Mouse (Mus musculus) forebrain, embryonic 11.5 days (tissue): ENCODE measurements around the gene Vash1. TPM values are rescaled to one million over a fixed set of nuclear protein-coding genes. Genes with fewer than 3 reads are reported as not detected.
A peak's percentile ranks its signal among the peaks of the same experiment; 100 is the strongest.

Source experiments
- ATAC-seq: fragments of 200-750 bp; cut with Nextera tagmentation; replicated peaks from 2 replicates; pipeline ENCODE4 v1.8.0; 2017; ENCODE audit warnings: moderate TSS enrichment; ENCODE audit not compliant: low FRiP score
- DNase-seq: peaks from one replicate; pipeline ENCODE4 v3.0.0-alpha.2; 2017; ENCODE audit warnings: low spot score
- H3K27ac ChIP-seq: fragments of 300-500 bp; sonication (generic); 2 replicates; pipeline ENCODE4 v1.5.1; 2014; ENCODE audit warnings: low read depth, low read length
- H3K27me3 ChIP-seq: fragments of 300-500 bp; sonication (generic); 2 replicates; pipeline ENCODE4 v1.6.1; 2014; ENCODE audit warnings: mild to moderate bottlenecking, low read length, mixed read lengths; ENCODE audit not compliant: control insufficient read depth, insufficient read depth
- H3K36me3 ChIP-seq: fragments of 300-500 bp; sonication (generic); 2 replicates; pipeline ENCODE4 v1.6.1; 2014; ENCODE audit warnings: mild to moderate bottlenecking, low read length, moderate library complexity, mixed read lengths; ENCODE audit not compliant: control insufficient read depth, insufficient read depth
- H3K4me1 ChIP-seq: fragments of 300-500 bp; sonication (generic); replicated peaks from 2 replicates; pipeline ENCODE4 v1.6.1; 2014; ENCODE audit warnings: low read length, mixed read lengths; ENCODE audit not compliant: control insufficient read depth, insufficient read depth
- H3K4me2 ChIP-seq: fragments of 300-500 bp; sonication (generic); 2 replicates; pipeline ENCODE4 v1.6.1; 2014; ENCODE audit warnings: low read depth, mild to moderate bottlenecking, low read length, moderate library complexity, mixed read lengths; ENCODE audit not compliant: severe bottlenecking
- H3K4me3 ChIP-seq: fragments of 300-500 bp; sonication (generic); 2 replicates; pipeline ENCODE4 v1.5.1; 2014; ENCODE audit warnings: low read depth, low read length
- H3K9ac ChIP-seq: fragments of 300-500 bp; sonication (generic); 2 replicates; pipeline ENCODE4 v1.6.1; 2014; ENCODE audit warnings: low read length
- H3K9me3 ChIP-seq: fragments of 300-500 bp; sonication (generic); 2 replicates; pipeline ENCODE4 v1.6.1; 2016; ENCODE audit warnings: low read length, mixed read lengths; ENCODE audit not compliant: control insufficient read depth
- WGBS: fragments of 180-500 bp; shearing (Covaris S2); extraction: QIAGEN DNeasy Blood & Tissue Kit; methylation state at CpG from one replicate; pipeline ENCODE4 v1.1.7; 2014; 5-methylcytosine and 5-hydroxymethylcytosine counted together
- polyA plus RNA-seq: library from polyadenylated mRNA; unstranded; fragments of >200 nt; fragmentation: Nextera tagmentation; extraction: Ambion mirVana; gene quantifications from 2 replicates; pipeline ENCODE4 v1.2.1, GENCODE M21; 2014

Vash1 gene
- polyA plus RNA-seq, 1 experiment from 2014 or later, result 23.5 TPM

- Histone ChIP-seq H3K4me1 (peaks cover 6% of the 10 kb centered on the region; the same call in 1 of the 2 replicates), H3K9me3 (no peaks in the 10 kb centered on the region), H3K9ac (no peak overlapping the region), H3K4me3 (no peak overlapping the region), H3K36me3 (no peaks in the 10 kb centered on the region; the same call in 1 of the 2 replicates), H3K4me2 (no peak overlapping the region), H3K27me3 (no peaks in the 10 kb centered on the region), H3K27ac (no peak overlapping the region)
- ATAC-seq (no peak), DNase-seq (no peak)
Measured at GRCm38 (mm10) chr12:86698537-86698936, 20.0 kb downstream of the Vash1 start.

- peak overlapping the region; percentile 20; the same call in 1 of the 2 replicates for H3K9ac ChIP-seq
- peak overlapping the region; percentile 55 for H3K27ac ChIP-seq
- no peaks in the 10 kb centered on the region for H3K9me3 ChIP-seq
- no peak overlapping the region for H3K4me3 ChIP-seq
- ATAC-seq (peak; percentile 65), DNase-seq (no peak)
- H3K36me3 ChIP-seq, result no peaks in the 10 kb centered on the region; the same call in 1 of the 2 replicates
- peaks cover 6% of the 10 kb centered on the region; the same call in 1 of the 2 replicates for H3K4me1 ChIP-seq
- no peaks in the 10 kb centered on the region for H3K27me3 ChIP-seq
- 40% methylated on average over 19 of the region's 19 CpGs for WGBS
- no peak overlapping the region for H3K4me2 ChIP-seq
Measured at GRCm38 (mm10) chr12:86699965-86700926, 21.7 kb downstream of the Vash1 start.

GRCm38 (mm10) chr12:86700927-86701310, 22.4 kb downstream of the Vash1 start:
- ATAC-seq, result no peak
- Histone ChIP-seq H3K9ac (no peak overlapping the region), H3K4me1 (peaks cover 6% of the 10 kb centered on the region; the same call in 1 of the 2 replicates), H3K27me3 (no peaks in the 10 kb centered on the region), H3K4me2 (no peak overlapping the region), H3K4me3 (no peak overlapping the region), H3K36me3 (no peaks in the 10 kb centered on the region; the same call in 1 of the 2 replicates), H3K27ac (peak overlapping the region; percentile 55), H3K9me3 (no peaks in the 10 kb centered on the region)
- 57% methylated on average over 4 of the region's 4 CpGs for WGBS
- DNase-seq, result no peak

- Histone ChIP-seq H3K36me3 (no peaks in the 10 kb centered on the region), H3K27ac (no peak overlapping the region), H3K9ac (no peak overlapping the region), H3K4me2 (no peak overlapping the region), H3K9me3 (no peaks in the 10 kb centered on the region), H3K4me3 (no peak overlapping the region), H3K27me3 (no peaks in the 10 kb centered on the region), H3K4me1 (peaks cover 6% of the 10 kb centered on the region; the same call in 1 of the 2 replicates)
- DNase-seq (no peak), ATAC-seq (no peak)
- WGBS, result 89% methylated on average over 4 of the region's 4 CpGs
Measured at GRCm38 (mm10) chr12:86701491-86701890, 23.0 kb downstream of the Vash1 start.

GRCm38 (mm10) chr12:86702690-86703089, 24.2 kb downstream of the Vash1 start:
- 96% methylated on average over 3 of the region's 3 CpGs for whole genome bisulfite sequencing
- Histone ChIP-seq H3K4me1 (peaks cover 6% of the 10 kb centered on the region; the same call in 1 of the 2 replicates), H3K9ac (no peak overlapping the region), H3K27me3 (no peaks in the 10 kb centered on the region), H3K4me2 (no peak overlapping the region), H3K27ac (no peak overlapping the region), H3K9me3 (no peaks in the 10 kb centered on the region), H3K4me3 (no peak overlapping the region), H3K36me3 (no peaks in the 10 kb centered on the region)
- no peak for DNase-seq
- no peak for ATAC-seq

- ATAC-seq (no peak), DNase-seq (peak; percentile 33)
- 84% methylated on average over 5 of the region's 5 CpGs for WGBS
- H3K36me3 ChIP-seq, result no peaks in the 10 kb centered on the region
- 0 out of 2 replicates have a peak, but pooled peaks cover 2% of the 10 kb centered on the region for H3K4me1 ChIP-seq
- no peak overlapping the region for H3K4me3 ChIP-seq
- H3K9ac ChIP-seq, result no peak overlapping the region
- H3K27me3 ChIP-seq, result no peaks in the 10 kb centered on the region
- no peaks in the 10 kb centered on the region for H3K9me3 ChIP-seq
- no peak overlapping the region for H3K27ac ChIP-seq
- no peak overlapping the region for H3K4me2 ChIP-seq
Measured at GRCm38 (mm10) chr12:86705843-86706242, 27.3 kb downstream of the Vash1 start.

GRCm38 (mm10) chr12:86714026-86714425, 35.5 kb downstream of the Vash1 start:
- H3K36me3 ChIP-seq, result no peaks in the 10 kb centered on the region
- no peaks in the 10 kb centered on the region for H3K4me1 ChIP-seq
- DNase-seq (no peak), ATAC-seq (no peak)
- H3K4me3 ChIP-seq, result no peak overlapping the region
- no peak overlapping the region for H3K27ac ChIP-seq
- 80% methylated on average over 5 of the region's 5 CpGs for WGBS
- H3K4me2 ChIP-seq, result no peak overlapping the region
- no peaks in the 10 kb centered on the region for H3K27me3 ChIP-seq
- H3K9ac ChIP-seq, result no peak overlapping the region
- no peaks in the 10 kb centered on the region for H3K9me3 ChIP-seq

- Histone ChIP-seq H3K27me3 (no peaks in the 10 kb centered on the region), H3K27ac (no peak overlapping the region), H3K9ac (no peak overlapping the region), H3K4me3 (no peak overlapping the region), H3K9me3 (no peaks in the 10 kb centered on the region), H3K4me2 (no peak overlapping the region), H3K4me1 (no peaks in the 10 kb centered on the region), H3K36me3 (no peaks in the 10 kb centered on the region)
- ATAC-seq (no peak), DNase-seq (peak; percentile 86)
- WGBS, result 40% methylated on average over 5 of the region's 5 CpGs
Measured at GRCm38 (mm10) chr12:86715401-86715800, 36.9 kb downstream of the Vash1 start.
